Mouse (Mus musculus) Muller cell, postnatal 12 days (primary cell): Measurements from ENCODE around the gene Vmn1r54.
"Not testable (repeated sequence)": the region's sequence is repeated elsewhere in the genome, so short reads cannot be mapped to it uniquely, and the experiment has no call there.

Experiments used
- DNase-seq: peaks from one replicate; pipeline ENCODE4 v3.0.0-alpha.2; 2015; ENCODE audit errors: inconsistent ontology term

Vmn1r54 gene

DNA sequence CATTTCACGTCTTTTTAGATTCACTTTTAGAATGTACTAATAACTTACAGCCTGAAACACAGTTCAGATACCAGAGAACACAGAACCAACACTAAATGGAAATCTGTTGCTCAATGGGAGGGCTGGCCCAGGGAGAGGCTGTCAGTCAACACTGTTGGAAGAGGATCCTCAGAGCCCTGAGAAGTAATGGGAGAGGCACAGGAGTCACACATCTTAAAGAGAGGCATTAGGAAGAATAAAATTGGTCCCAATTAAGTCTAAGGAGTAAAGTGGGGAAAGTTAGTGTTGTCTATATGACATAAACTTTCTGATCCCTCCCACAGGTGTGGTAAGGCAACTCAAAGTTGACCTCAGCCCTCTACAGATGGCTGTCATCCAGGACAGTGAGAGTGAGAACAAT, at the start of gene Vmn1r54:
Gene Vmn1r54, plus strand, starts transcription at position 301 of the 400 bp plus-strand sequence.
- no peak for DNase-seq

DNA sequence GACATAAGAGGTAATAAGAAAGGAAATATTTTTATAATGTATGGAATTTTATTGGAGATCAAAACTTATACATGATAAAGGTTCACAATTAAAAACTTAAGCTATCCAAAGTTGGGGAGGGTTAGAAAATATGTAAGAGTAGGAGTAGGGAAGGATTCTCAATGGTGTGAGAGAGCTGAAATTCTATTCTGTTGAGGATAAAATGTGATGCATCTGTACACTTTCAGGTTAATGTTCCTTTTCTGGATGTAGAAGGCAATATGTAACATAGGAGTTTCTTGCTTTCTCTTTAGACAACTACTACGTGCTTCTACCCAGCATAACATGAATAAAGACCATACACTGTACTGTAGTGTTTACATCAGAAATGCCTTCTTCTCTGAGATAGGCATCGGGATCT, 43.6 kb upstream of the Vmn1r54 start, which contains the start of gene V1ra8:
Gene V1ra8, plus strand, starts transcription at position 301 of the 400 bp plus-strand sequence.
- DNase-seq: not testable (repeated sequence)

DNA sequence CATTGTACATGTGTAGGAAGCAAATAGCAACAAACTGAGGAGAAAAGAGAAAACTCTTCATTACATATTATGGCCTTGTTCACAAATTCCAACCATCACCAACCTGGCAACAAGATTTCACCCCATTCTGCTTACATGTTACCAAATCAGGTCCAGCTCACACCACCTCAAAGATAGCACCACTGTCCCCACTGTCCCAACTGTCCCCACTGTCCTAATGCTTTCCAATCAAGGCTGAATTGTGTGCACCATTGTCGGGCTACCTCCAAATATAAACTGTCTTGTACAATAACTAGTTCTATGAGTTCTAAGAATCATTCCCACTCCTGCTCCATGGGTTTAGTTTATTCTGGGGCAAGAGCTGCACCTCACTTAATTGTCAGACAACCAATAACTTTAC, 21.8 kb upstream of the Vmn1r54 start, which contains the start of gene Vmn1r53:
Gene Vmn1r53, minus strand, starts transcription at position 101 of the 400 bp plus-strand sequence.
- DNase-seq: no peak

DNA sequence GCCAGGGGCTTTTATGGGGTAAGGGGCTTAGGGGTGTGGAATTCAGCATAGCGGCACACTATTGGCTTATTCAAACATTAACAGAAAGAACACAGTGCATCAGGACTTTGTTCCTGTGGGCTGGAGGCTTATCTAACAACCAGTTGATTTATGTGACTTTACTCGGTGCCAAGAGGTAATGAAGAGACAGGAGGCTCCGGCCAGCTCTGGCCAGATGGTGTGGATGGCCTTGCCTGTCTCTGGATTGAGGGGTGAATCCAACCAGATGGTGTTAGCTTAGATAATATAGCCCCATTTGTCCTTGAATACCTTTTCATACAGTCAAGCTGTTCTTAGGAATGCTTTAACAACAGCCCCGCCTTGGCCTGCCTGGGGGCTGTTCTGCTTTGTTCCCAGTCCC, 14.0 kb upstream of the Vmn1r54 start:
- DNase-seq: not testable (repeated sequence)

DNA sequence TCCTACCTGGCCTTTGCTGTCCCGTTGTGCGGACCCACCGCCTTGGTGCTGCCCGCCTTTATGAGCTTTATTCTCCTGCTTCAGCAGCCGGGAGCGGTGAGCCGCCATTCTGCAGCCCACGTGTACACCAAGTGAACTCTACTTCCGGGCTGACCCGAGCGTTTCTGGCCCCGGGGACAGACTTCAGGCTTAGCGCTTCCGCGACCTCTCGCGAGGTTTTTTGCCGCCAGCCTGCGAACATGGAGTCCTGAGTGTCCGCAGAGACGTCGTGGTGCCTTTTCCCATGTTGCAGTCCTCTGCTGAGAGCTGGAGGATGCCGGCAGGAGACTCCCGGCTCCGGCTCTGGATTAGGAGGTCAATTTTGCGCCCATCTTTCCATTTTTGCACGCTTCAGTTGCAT, 13.4 kb upstream of the Vmn1r54 start:
- no peak for DNase-seq

DNA sequence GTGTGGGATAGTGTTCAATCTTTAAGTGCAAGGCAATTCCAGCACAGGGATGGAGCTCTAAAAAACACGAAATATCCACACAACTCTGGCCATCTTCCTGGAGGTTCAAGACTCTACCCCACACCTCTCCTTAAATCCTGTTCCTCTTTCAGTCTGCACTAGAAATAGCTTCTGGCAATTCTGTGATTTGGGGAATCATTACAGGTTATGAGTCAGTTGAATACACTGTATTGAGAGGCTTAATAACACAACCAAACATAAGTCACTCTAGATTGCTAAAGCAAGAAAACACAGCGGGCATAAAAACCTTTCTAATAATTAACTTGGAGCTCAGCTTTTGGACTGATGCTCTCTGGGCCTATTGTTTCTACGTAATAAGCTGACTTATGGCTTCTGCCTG, 2.1 kb upstream of the Vmn1r54 start:
- no peak for DNase-seq

DNA sequence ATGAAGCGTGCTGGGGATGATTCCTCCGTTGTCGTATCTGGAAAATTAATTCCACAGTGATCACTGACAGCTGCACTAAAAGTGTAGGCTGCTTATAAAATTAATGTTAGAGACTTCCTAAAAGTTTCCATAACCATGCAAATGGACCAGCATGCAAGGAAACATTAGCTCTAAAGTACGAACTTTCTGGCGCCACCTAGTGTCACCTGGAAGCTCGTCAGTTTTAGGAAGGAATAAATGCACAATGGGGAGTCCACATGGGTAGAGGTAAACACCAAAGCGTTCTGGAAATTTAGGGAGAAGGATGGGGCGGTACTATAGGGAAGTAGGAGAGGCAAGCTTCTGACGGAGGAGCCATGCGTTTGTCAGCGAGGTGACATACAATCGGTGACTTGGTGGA, 42.2 kb downstream of the Vmn1r54 start:
- no peak for DNase-seq

DNA sequence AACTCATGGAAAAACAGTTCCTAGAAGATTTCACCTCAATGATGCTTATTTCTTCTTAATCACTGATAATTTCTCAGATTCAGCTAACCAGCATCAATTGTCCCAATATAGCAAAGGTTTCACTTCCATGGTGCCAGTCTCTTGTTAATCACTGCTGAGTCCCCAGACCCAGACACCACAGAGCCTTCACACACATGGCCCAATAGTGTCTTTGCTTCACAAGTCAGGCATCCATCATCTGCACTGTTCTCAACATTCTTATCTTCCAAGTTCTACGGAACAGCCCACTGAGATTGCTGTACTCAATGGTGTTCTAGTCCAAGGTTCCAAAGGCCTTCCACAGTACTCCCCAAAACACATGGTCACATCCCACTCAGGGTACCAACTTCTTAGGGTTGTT, 54.8 kb downstream of the Vmn1r54 start, which contains the start of gene BC048671:
Gene BC048671, plus strand, starts transcription at position 301 of the 400 bp plus-strand sequence.
- DNase-seq: no peak

DNA sequence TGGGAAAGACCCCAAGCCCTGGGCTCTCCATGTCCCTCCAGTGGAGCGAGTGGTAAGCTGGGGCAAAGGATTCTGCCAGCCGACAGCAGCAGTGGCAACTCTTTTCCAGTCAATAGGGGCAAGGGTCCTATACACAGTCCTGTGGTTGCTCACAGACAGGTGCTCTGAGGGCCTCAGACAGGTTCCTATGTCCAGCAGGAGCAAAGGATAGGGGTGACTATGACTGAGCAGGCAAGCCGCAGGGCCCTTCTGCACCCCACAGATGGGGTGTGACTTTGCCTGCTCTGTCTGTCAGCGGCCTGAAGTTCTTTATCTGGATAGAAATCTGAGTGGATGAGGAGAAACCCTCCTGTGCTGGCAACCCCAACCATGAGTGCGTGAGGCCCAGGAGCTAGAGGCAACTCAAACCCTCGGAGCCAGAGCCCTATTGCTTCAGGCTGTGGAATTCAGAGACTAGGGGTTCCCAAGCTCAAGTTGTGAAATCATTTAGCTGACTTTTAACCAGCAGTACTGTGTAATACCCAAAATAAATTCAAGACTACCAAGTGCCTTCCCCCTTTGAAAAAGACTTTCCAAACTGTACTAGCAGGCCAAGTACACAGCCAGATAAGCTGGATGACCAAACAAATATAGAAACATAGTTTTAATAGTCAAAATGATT, 60.3 kb downstream of the Vmn1r54 start:
- no peak for DNase-seq

DNA sequence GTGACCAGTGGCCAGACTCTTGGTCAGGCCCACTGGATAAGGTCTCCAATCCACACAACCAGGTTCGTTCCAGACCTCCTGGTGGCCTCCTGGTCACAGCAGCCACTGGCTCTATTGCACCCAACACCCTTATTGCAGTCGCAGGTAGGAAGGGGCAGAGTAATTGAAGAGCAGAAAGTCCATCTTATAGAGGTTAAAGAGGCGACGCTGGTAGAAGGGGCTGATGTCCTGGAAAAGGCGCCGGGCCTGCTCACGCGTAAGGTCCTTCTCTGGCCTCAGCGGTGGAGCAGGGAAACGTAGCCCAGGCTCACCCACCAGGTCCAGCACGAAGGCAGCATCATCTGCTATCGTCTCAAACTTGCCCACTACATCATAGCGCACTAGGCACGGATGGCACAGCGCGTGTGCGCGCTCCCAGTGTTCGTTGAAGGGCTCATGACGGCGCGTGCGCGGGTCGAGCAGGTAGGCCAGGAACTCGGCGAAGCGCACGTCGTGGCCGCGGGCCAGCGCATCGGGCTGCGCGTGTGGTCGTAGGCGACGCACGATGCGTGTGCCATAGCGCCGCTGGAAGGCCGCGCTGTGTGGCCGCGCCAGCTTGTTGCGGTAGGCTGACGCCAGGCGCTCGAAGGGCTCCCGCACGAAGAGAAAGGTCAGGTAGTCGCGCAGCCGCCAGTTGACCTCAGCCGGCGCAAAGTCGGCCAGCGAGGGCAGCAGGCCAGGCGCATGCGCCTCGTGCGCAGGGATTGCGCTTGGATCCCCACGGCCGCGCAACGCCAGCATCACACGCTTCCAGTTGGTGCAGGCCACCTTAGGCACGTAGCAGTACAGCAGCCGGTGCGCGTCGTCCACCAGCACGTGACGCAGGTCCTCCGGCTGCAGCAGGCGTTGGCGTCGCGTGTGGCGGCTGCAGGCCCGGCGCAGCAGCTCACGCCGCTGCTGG, 63.0 kb downstream of the Vmn1r54 start:
- DNase-seq: no peak

DNA sequence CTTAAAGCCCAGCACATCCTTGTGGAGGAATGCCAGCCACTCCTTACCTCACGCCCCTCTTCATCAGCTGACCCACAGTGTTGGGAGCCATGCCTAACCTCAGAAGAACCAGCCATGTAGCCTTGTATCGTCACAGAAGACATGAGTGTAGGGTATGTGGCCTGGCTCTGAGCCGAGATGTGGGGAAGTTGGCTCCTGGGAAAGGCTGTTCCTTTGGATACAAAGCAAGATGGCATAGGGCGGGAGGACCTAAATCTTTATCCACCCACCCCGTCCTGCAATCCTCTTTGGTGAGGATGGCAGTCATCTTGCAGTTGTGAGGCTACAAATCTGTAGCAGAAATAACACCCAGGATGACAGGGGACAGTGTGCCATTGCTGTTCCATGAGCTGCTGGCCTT, 69.9 kb downstream of the Vmn1r54 start:
- DNase-seq: no peak

DNA sequence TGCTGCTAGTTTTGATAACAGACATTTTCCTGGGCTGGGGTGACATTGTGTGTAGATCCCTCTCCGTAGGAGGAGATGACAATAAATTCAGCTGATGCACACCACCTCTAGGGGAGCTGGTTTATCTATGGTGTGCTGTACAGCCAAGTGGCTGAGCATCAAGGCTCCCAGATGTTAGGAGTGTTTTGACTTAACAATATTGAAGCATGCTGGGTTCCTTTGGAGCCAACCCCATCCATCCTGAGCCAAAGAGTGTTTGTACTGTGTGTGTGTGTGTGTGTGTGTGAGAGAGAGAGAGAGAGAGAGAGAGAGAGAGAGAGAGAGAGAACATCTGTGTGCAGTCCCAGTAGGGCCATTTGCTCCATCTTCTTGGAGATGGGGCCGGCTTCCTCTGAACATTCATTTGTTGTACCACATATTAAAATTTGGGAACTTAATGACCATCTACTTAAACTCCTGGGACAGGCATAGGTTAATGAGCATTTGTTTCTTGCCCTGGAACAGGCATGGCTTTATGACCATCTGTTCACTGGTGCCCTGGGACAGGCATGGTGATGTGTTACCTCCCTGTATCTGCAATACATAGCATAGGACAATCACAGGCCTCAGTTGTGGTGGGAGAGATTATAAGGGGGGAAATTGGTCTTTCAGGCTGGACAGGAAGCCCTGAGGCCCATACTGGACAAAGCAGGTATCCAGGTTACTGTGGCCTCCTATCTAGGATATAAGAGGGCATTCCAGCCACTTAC, 71.6 kb downstream of the Vmn1r54 start:
- DNase-seq: no peak

DNA sequence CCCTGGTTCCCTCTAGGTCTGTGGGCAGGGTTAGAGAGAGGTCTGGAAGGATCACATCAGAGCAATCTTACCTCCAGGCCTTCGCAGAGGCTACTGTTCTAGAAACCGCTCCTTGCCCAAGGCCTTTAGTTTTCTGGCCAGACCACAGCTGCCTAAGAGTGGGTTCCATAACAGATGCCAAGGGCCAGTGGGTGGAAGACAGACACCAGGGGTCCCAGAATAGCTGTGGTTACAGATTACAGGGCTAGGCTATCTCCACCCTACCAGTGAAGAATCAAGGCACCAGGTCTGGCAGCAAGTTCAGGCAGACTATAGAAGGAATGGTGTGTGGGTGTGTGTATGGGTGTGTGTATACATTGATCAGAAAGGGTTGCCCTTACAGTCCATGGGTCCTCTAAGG, 72.9 kb downstream of the Vmn1r54 start:
- no peak for DNase-seq

DNA sequence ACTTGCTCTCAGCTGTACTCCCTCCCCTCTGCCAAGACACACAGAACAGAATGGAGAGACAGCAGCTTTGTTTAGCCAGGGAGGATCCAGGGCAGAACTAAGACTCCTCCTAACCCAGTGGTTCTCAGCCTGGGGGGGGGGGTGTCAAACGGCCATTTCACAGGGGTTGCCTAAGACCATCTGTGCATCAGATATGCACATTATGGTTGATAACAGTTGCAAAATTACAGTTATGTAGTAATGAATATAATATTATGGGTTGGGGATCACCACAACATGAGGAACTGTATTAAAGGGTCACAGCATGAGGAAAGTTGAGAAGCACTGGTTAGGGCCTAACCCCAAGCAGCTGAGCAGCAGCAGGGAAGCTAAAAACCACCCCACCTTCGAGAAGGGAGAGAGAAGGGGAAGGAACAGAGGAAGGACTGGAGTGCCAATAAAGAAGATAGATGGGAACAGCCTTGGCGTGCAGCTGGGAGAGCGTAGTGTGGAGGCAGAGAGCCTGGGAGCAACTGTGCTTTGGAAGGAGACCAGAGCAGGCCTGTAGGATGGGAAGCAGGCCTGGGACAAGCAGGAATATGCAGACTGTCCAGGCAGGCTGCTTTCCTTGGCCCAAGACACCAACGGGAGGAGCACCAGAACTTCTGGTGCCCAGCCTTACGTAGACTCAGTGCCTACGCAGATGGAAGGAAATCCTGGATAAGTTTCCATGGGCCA, 73.5 kb downstream of the Vmn1r54 start:
- no peak for DNase-seq

DNA sequence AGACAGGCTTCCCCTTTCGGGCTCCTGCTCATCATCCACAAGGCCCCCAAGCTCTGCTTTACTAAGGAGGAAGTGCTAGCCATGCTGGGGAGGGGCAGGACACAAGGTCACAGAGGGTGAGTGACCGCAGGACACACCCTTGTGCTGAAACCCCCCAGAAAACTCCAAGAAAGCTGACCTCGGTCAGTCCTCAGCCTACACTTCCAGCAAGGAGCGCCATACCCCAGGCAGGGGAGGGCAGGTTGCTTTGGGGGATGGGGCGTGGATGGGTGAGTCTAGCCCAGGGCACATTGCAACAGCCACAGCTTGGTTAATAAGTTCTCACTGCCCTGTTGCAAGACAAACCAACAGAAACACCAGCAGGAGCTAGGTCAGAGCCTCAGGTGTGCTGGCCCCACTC, 74.3 kb downstream of the Vmn1r54 start:
- no peak for DNase-seq
